Mouse (Mus musculus): Measurements from ENCODE around the gene Tspan9. TPM values are rescaled to one million over a fixed set of nuclear protein-coding genes. Genes with fewer than 3 reads are reported as not detected.

Gene Tspan9
- polyA plus RNA-seq, 1 experiment = 107 TPM

DNA sequence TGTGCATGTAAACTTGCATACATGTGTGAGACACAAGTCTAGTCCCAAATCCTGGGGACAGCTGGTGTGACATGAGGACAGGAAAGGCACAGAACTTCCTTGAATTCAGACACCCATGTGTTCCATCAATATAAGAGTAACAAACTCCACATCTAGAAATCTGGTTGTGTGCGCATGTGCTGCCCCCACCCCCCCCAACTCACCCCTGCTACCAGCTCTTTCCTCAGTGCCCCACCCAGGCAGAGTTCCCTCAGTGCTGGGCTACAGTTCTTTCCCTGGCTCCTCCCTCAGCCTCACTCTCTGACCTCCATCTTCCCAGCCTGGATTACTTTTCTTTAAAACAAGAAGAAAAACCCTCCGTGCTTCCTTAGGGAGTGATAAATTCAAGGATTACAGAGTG is 27.1 kb downstream of the Tspan9 start:
- Histone ChIP-seq H3K27me3 (replicated peaks; ENCODE audit: control insufficient read depth, insufficient read depth, low read length) (no peaks in the 10 kb centered on the region), H3K4me1 (ENCODE audit: control insufficient read depth, insufficient read depth, low read length) (peaks cover 31% of the 10 kb centered on the region), H3K4me3 (ENCODE audit: insufficient read depth, low read depth, low read length) (no peak overlapping the region), H3K27ac (ENCODE audit: insufficient read depth, low read depth, low read length) (no peak overlapping the region), H3K36me3 (ENCODE audit: control insufficient read depth, insufficient read depth, low read length) (no peaks in the 10 kb centered on the region)
- TF ChIP-seq CTCF (conservative IDR thresholded peaks at IDR 0.05; ENCODE audit: insufficient read depth, insufficient read length, low read depth, low read length) (no peak), POLR2A (IDR thresholded peaks at IDR 0.05; ENCODE audit: low read depth, low read length) (no peak)
- DNase-seq = no peak
- WGBS = 47% methylated on average over 2 of the region's 2 CpGs

DNA sequence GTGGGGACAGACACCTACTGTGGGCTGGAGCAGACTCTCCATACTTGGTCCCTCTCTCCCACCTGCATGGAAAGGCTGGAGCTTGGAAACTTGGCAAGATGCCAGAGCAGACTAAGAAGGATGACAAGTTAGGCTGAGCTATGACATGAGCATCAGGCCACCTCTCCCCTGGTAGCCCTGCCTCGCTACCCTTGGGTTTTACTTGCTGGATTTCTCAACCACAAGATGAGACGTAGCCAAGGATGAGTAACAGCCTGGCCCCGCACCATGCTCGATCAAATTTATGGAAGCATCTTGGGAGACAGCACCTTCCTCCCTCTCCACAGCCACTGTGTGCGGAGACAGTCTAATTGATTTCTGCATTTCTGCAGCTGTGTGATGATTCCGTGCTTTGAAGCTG is 28.3 kb downstream of the Tspan9 start:
- no peaks in the 10 kb centered on the region for H3K36me3 ChIP-seq (ENCODE audit: control insufficient read depth, insufficient read depth, low read length)
- no peak overlapping the region for H3K27ac ChIP-seq (ENCODE audit: insufficient read depth, low read depth, low read length)
- no peaks in the 10 kb centered on the region for H3K27me3 ChIP-seq (replicated peaks; ENCODE audit: control insufficient read depth, insufficient read depth, low read length)
- peaks cover 30% of the 10 kb centered on the region for H3K4me1 ChIP-seq (ENCODE audit: control insufficient read depth, insufficient read depth, low read length)
- no peak overlapping the region for H3K4me3 ChIP-seq (ENCODE audit: insufficient read depth, low read depth, low read length)
- WGBS = 77% methylated on average over 6 of the region's 6 CpGs
- no peak for DNase-seq
- no peak for TF ChIP-seq CTCF (conservative IDR thresholded peaks at IDR 0.05; ENCODE audit: insufficient read depth, insufficient read length, low read depth, low read length)
- no peak for TF ChIP-seq POLR2A (IDR thresholded peaks at IDR 0.05; ENCODE audit: low read depth, low read length)

DNA sequence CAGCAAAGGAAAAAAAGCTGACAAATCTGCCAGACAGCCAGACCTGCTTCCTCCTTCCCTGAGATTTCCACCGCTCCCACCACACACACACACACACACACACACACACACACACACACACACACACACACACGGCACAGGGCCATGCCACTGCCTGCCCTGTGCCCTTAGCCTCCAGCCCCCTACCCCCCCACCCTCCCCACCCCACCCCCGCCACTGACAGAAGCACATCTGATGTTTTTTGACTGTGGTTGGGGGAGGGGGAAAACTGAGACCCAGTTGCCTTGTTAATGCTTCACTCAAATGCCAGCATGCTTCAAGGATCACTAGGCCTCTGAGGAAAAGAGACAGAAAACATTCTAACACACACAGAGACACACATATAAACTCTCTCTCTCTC is 30.8 kb downstream of the Tspan9 start:
- H3K4me3 ChIP-seq (ENCODE audit: insufficient read depth, low read depth, low read length) = no peak overlapping the region
- peaks cover 40% of the 10 kb centered on the region for H3K4me1 ChIP-seq (ENCODE audit: control insufficient read depth, insufficient read depth, low read length)
- H3K36me3 ChIP-seq (ENCODE audit: control insufficient read depth, insufficient read depth, low read length) = no peaks in the 10 kb centered on the region
- 17% methylated on average over 2 of the region's 3 CpGs for WGBS
- TF ChIP-seq POLR2A (IDR thresholded peaks at IDR 0.05; ENCODE audit: low read depth, low read length) (no peak), CTCF (conservative IDR thresholded peaks at IDR 0.05; ENCODE audit: insufficient read depth, insufficient read length, low read depth, low read length) (no peak)
- peak; percentile 74 for DNase-seq
- H3K27ac ChIP-seq (ENCODE audit: insufficient read depth, low read depth, low read length) = peak overlapping the region; percentile 58
- H3K27me3 ChIP-seq (replicated peaks; ENCODE audit: control insufficient read depth, insufficient read depth, low read length) = no peaks in the 10 kb centered on the region

DNA sequence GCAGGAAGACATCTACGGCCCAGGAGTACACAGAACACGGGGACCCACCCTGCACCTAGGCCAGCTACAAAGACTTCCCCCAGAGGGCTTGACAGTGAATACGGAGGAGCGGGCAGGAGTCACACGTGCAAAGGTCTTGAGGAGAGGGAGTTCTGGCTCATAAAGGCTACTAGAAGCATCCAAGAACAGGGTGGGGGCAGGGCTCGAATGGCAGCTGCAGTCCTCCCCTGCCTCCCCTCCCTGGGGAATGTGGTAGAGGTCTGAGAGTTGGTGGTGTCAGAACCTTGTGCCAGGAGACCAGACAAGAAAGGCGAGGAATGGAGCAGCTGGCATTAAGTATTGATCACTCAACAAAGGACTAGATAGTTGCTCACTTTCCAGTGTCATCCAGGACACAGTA is 31.6 kb downstream of the Tspan9 start:
- WGBS = 36% methylated on average over 7 of the region's 7 CpGs
- Histone ChIP-seq H3K27ac (ENCODE audit: insufficient read depth, low read depth, low read length) (peak overlapping the region; percentile 58), H3K4me3 (ENCODE audit: insufficient read depth, low read depth, low read length) (no peak overlapping the region), H3K27me3 (replicated peaks; ENCODE audit: control insufficient read depth, insufficient read depth, low read length) (no peaks in the 10 kb centered on the region), H3K4me1 (ENCODE audit: control insufficient read depth, insufficient read depth, low read length) (peaks cover 37% of the 10 kb centered on the region), H3K36me3 (ENCODE audit: control insufficient read depth, insufficient read depth, low read length) (no peaks in the 10 kb centered on the region)
- TF ChIP-seq CTCF (conservative IDR thresholded peaks at IDR 0.05; ENCODE audit: insufficient read depth, insufficient read length, low read depth, low read length) = no peak
- TF ChIP-seq POLR2A (IDR thresholded peaks at IDR 0.05; ENCODE audit: low read depth, low read length) = no peak
- DNase-seq = peak; percentile 49

DNA sequence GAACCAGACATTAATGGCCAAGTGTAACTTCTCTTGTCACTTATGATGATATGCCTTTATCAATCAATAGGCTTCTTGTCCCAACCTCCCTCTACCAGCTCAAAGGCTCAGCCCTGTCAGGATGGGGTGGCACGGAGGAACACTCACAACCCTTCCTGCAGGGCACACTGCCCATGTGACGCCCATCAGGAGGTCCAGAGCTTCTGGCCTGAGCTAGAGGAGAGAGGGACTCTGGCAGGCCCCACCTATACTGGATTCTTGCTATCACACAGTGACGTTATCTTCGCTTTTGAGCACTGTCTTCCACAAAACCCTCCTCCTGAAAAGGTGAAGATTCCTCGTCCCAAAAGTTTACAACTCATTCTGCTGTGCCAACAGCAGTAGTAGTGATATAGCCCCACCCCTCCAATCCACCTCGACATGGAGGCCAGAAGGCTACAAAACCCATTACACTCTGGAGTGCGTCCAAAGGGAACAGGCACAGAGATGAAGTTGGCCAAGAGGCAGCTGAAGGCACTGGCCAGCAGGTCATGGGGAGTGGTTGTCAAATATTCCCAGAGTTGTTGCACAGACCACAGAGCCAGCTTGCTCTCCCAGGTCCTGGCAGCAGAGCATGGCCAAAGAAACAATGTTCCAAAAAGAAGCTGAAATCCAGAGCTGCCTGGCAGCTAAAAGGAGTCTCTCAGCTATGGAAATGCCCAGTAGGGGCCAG is 34.9 kb downstream of the Tspan9 start:
- no peaks in the 10 kb centered on the region for H3K36me3 ChIP-seq (ENCODE audit: control insufficient read depth, insufficient read depth, low read length)
- no peaks in the 10 kb centered on the region for H3K27me3 ChIP-seq (replicated peaks; ENCODE audit: control insufficient read depth, insufficient read depth, low read length)
- TF ChIP-seq CTCF (conservative IDR thresholded peaks at IDR 0.05; ENCODE audit: insufficient read depth, insufficient read length, low read depth, low read length) (peak; percentile 21; the same call in 1 of the 2 replicates), POLR2A (IDR thresholded peaks at IDR 0.05; ENCODE audit: low read depth, low read length) (no peak)
- H3K4me3 ChIP-seq (ENCODE audit: insufficient read depth, low read depth, low read length) = no peak overlapping the region
- DNase-seq = peak; percentile 96
- peaks cover 63% of the 10 kb centered on the region for H3K4me1 ChIP-seq (ENCODE audit: control insufficient read depth, insufficient read depth, low read length)
- WGBS = 35% methylated on average over 7 of the region's 7 CpGs
- H3K27ac ChIP-seq (ENCODE audit: insufficient read depth, low read depth, low read length) = peak overlapping the region; percentile 26; the same call in 1 of the 2 replicates

DNA sequence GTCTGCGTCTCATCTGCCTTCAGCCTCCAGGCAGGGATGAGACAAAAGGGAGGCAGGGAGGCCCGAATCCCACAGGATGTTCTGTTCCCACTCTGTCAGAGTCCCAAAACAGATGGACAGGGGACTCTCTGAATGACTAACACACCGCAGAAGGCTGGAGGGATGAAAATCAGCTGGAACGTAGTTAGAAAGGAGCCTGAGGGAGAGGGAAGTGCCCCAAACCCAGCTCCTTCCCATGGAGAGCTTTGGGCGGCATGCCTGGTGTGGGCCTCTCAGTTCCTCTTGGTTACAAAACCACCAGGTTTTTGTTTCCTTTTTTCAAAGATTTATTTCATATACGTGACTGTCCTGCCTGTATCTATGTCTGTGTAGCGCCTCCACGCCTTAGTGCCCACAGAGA is 35.7 kb downstream of the Tspan9 start:
- no peaks in the 10 kb centered on the region for H3K27me3 ChIP-seq (replicated peaks; ENCODE audit: control insufficient read depth, insufficient read depth, low read length)
- no peaks in the 10 kb centered on the region for H3K36me3 ChIP-seq (ENCODE audit: control insufficient read depth, insufficient read depth, low read length)
- no peak overlapping the region for H3K4me3 ChIP-seq (ENCODE audit: insufficient read depth, low read depth, low read length)
- H3K4me1 ChIP-seq (ENCODE audit: control insufficient read depth, insufficient read depth, low read length) = peaks cover 65% of the 10 kb centered on the region
- no peak for DNase-seq
- 70% methylated on average over 8 of the region's 8 CpGs for WGBS
- TF ChIP-seq POLR2A (IDR thresholded peaks at IDR 0.05; ENCODE audit: low read depth, low read length) = no peak
- no peak for TF ChIP-seq CTCF (conservative IDR thresholded peaks at IDR 0.05; ENCODE audit: insufficient read depth, insufficient read length, low read depth, low read length)
- H3K27ac ChIP-seq (ENCODE audit: insufficient read depth, low read depth, low read length) = peak overlapping the region; percentile 26; the same call in 1 of the 2 replicates

DNA sequence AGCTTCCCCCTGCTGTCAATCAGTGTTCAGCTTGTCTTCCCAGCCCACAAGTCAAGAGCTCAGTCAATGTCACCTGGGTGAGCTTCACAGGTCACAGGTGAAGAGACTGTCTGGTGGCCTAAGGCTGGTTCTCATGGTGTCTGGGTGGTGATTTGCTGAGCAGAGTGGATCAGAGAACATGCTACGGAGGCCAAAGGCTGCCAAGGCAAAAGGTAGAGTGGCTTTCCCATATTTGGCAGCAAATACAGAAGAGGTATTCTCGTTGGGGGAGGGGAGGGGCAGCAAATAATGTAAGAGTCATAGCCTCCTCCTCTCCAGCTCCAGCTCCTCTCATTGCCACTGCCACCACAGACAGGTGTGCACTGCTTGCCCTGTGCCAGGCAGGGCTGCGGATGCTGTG is 37.2 kb downstream of the Tspan9 start:
- peak overlapping the region; percentile 79 for H3K27ac ChIP-seq (ENCODE audit: insufficient read depth, low read depth, low read length)
- no peak overlapping the region for H3K4me3 ChIP-seq (ENCODE audit: insufficient read depth, low read depth, low read length)
- H3K36me3 ChIP-seq (ENCODE audit: control insufficient read depth, insufficient read depth, low read length) = no peaks in the 10 kb centered on the region
- 34% methylated on average over 3 of the region's 3 CpGs for WGBS
- DNase-seq = peak; percentile 64
- peaks cover 63% of the 10 kb centered on the region for H3K4me1 ChIP-seq (ENCODE audit: control insufficient read depth, insufficient read depth, low read length)
- H3K27me3 ChIP-seq (replicated peaks; ENCODE audit: control insufficient read depth, insufficient read depth, low read length) = no peaks in the 10 kb centered on the region
- TF ChIP-seq POLR2A (IDR thresholded peaks at IDR 0.05; ENCODE audit: low read depth, low read length) (no peak), CTCF (conservative IDR thresholded peaks at IDR 0.05; ENCODE audit: insufficient read depth, insufficient read length, low read depth, low read length) (no peak)

Data from kidney, adult 2 months (tissue).